Mouse (Mus musculus) small intestine, adult 2 months (tissue): Measurements from ENCODE around the gene Cbx4. TPM values are rescaled to one million over a fixed set of nuclear protein-coding genes. Genes with fewer than 3 reads are reported as not detected.

Source experiments
- H3K27ac ChIP-seq: fragments of 200-500 bp; 2 replicates; pipeline ENCODE4 v1.5.1; 2012; ENCODE audit warnings: low read depth, low read length, control low read depth, inconsistent platforms; ENCODE audit not compliant: insufficient read depth
- H3K27me3 ChIP-seq: fragments of 200-500 bp; 2 replicates; pipeline ENCODE4 v1.6.1; 2012; ENCODE audit warnings: mild to moderate bottlenecking, moderate library complexity, low read length, inconsistent platforms; ENCODE audit not compliant: control insufficient read depth, insufficient read depth
- H3K36me3 ChIP-seq: fragments of 200-500 bp; 2 replicates; pipeline ENCODE4 v1.6.1; 2012; ENCODE audit warnings: mild to moderate bottlenecking, low read length, control low read depth, inconsistent platforms; ENCODE audit not compliant: control insufficient read depth, insufficient read depth
- H3K4me1 ChIP-seq: fragments of 200-500 bp; 2 replicates; pipeline ENCODE4 v1.6.1; 2012; ENCODE audit warnings: low read length, inconsistent platforms, mixed read lengths; ENCODE audit not compliant: control insufficient read depth, insufficient read depth, insufficient read length
- H3K4me3 ChIP-seq: fragments of 200-500 bp; 2 replicates; pipeline ENCODE4 v1.5.1; 2012; ENCODE audit warnings: low read depth, mild to moderate bottlenecking, control low read depth, inconsistent platforms, low read length, moderate library complexity
- CTCF ChIP-seq: fragments of 200-500 bp; IDR thresholded peaks from 2 replicates; pipeline ENCODE4 v1.5.1; 2012; ENCODE audit warnings: low read depth, mild to moderate bottlenecking, control low read depth, inconsistent platforms, low read length, moderate library complexity, mixed read lengths; ENCODE audit not compliant: insufficient replicate concordance, insufficient read length; ENCODE audit errors: extremely low read depth
- POLR2A ChIP-seq: fragments of 200-500 bp; IDR thresholded peaks from 2 replicates; pipeline ENCODE4 v1.6.1; 2012; ENCODE audit warnings: low read depth, mild to moderate bottlenecking, control low read depth, inconsistent platforms, low read length, moderate library complexity
- WGBS: fragments of 180-500 bp; shearing (Covaris S2); methylation state at CpG from one replicate; pipeline ENCODE4 v1.1.7; 2018; 5-methylcytosine and 5-hydroxymethylcytosine counted together
- polyA plus RNA-seq: library from polyadenylated mRNA; depleted of rRNA; stranded (reverse); fragments of >200 nt; gene quantifications from 2 replicates; pipeline ENCODE4 v1.2.3, GENCODE M21; 2012

Cbx4 gene
- polyA plus RNA-seq, 1 experiment: 7.6 TPM

DNA sequence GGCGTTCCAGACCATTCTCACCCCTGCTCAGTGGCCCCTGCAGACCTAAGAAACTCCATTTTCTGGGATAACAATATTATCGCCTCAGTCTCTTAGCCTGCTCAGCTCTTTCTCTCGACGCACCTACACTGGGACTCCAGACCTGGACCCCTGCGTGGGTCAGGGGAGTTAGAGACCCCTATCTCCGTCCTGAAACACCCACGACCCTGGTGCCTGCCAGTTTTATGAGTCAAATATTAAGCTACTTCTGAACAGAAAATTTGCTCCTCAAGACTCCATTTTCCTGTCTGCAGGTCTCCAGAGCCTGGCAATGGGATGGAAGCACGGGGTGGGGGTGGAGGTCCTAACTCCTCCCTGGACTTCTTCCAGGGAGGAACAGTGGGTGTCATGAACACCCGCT lies 28.7 kb downstream of the Cbx4 start:
- 12% methylated on average over 9 of the region's 9 CpGs for WGBS
- peaks cover 45% of the 10 kb centered on the region for H3K27me3 ChIP-seq
- H3K36me3 ChIP-seq: no peaks in the 10 kb centered on the region
- TF ChIP-seq POLR2A (no peak), CTCF (no peak)
- H3K4me3 ChIP-seq: peak overlapping the region; percentile 71
- peaks cover 29% of the 10 kb centered on the region for H3K4me1 ChIP-seq
- H3K27ac ChIP-seq: peak overlapping the region; percentile 37; the same call in 1 of the 2 replicates

DNA sequence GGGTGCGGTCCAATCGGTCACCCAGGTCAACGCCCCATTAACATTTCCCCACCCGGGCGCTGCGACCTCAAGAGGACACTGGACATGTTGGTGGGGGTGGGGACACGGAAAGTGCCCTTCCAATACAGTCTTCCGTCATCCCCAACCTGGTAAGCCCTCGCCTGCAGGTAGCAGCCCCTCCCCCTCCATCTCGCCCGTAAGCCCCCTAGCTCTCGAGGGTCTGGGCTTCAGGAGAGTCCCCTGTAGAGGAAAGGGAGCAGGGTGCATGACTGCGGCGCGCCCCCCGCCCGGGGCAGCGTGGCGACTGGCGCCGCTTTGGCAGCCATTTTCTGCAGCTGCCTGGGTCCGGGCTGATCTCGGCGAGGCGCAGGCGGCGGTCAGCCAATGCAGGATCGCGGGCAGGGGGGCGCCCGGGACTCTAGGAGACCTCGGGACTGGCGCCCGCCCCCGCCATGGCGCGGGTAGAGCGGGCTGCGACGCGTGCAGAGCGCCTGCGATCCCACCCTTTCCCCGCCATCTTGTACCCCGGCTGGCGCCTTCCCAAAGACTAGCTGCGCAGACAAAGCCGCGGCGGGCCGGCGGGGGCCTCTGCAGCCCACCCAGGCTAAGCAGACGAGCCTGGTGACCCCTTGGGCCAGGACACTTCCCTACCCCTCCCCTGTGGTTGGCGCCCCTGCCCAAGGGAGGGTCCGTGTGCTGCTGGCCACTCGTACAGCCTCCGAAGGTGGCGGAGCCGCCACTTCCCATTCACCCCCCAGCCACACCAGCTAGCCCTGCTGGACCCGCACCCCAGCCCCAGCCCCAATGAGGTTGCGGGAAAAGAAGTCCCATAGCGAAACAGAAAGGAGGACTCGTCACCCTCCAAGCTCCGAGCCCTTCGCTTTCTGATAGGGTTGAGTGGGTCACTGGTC lies 29.5 kb downstream of the Cbx4 start:
- H3K4me1 ChIP-seq: peaks cover 35% of the 10 kb centered on the region
- peak overlapping the region; percentile 37 for H3K27ac ChIP-seq
- H3K36me3 ChIP-seq: no peaks in the 10 kb centered on the region
- H3K27me3 ChIP-seq: peaks cover 47% of the 10 kb centered on the region
- 1% methylated on average over 65 of the region's 65 CpGs for WGBS
- TF ChIP-seq CTCF: no peak
- TF ChIP-seq POLR2A: peak; percentile 41; the same call in 1 of the 2 replicates
- peak overlapping the region; percentile 71 for H3K4me3 ChIP-seq

DNA sequence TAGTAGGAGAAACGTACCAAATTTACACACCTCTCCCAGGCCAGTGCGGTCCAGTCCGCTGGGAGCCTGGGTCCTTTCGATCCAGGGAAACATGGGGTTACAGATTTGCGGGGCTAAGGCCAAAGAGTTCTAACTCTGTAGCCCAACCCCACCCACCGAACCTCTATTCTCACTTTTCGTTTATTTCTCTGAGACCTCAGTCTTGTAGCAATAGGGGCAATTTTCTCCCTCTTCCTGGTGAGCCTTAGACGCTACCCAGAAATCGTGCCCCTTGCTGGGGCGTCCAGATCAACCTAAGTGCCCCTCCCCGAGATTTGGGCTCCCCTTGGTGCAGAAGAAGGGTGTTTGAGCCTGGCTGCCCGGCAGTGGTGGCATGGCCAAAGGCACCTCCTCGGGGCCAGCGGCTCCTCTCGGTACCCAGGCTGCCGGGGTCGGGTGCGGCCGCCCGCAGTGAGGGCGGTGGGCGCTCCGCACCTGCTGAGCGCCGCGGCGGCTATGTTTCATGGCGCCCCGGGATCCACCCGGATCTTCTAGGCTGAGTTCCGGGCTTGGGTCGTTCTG lies 30.4 kb downstream of the Cbx4 start:
- Histone ChIP-seq H3K36me3 (no peaks in the 10 kb centered on the region), H3K27ac (no peak overlapping the region), H3K4me1 (peaks cover 38% of the 10 kb centered on the region), H3K4me3 (peak overlapping the region; percentile 71), H3K27me3 (peaks cover 47% of the 10 kb centered on the region)
- TF ChIP-seq POLR2A (no peak), CTCF (no peak)
- WGBS: 2% methylated on average over 32 of the region's 32 CpGs

DNA sequence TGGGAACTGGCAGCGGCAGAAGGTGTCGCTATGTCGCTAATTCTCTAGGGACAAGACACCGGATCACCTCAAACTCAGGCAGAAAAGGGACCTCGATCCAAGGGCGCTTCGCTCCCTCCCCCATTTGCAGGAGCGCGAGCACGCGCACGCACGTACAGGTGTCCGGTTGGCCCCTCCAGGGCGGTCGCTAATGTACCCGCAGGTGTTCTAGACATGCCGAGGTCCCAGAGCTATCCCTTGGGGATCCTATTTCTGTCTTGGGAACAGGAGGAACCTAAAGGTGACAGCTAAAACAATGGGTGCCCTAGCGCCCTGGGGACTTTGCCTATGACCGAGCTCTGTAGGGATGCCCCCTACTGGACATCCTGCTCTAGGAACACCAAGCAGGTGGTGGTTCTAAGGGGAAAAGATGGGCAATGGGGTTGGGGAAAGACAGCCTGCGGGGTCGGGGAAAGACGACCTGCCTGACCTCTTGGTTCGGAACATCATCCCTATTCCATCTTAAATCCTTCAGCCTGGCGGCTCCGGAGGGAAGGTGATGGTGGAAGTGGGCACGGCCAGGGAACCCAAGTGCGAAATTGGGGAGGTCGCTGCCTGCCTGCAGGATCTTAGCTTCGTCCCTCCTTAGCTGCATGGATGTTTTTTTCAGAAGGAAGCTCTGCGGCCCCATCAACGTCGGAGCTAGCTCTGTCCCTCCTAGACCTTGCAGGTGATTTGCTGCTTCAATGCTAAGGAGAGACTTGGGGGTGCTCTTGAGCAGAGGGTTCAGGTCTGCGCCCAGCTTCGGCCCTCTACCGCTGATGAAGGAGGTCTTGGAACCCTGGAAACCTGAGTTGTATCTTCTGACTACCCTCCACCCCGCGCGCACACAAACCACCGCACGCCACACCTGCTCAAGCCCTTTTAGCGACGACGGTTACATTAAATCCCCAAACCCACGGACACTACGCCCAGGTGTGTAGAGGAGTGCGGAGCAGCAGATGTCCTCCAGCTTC lies 31.4 kb downstream of the Cbx4 start:
- H3K4me3 ChIP-seq: peak overlapping the region; percentile 71

DNA sequence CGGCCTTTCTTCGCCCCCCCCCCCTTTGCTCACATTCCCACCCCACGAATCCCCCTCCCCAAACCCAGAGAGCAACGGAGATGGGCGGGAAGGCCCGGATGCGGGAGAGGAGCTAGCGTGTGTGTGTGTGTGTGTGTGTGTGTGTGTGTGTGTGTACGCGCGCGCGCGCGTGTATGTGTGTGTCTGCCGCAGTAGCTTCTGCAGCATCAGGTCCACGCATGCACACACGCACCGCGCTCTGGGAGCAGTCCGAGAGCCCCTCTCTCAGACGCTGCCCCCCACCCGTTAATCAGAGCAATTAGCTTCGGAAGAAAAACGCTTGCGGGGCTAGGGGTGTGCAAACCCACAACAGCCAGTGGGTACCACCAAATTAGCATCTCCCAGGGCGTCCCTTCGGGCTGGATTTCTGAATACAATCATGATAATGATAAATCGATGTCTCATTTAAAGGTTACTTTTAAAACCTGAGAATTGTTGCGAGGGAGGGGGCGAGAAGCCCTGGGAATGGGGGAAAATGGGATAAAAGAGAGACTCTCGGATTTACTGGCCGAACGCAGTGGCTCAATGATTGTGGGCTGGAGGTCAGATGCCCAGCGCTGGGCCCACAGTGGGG lies 32.2 kb downstream of the Cbx4 start:
- H3K4me3 ChIP-seq: peak overlapping the region; percentile 64
- peaks cover 50% of the 10 kb centered on the region for H3K4me1 ChIP-seq
- no peaks in the 10 kb centered on the region for H3K36me3 ChIP-seq
- TF ChIP-seq CTCF: no peak
- TF ChIP-seq POLR2A: no peak
- 2% methylated on average over 33 of the region's 35 CpGs for WGBS
- no peak overlapping the region for H3K27ac ChIP-seq
- H3K27me3 ChIP-seq: peaks cover 51% of the 10 kb centered on the region

More for the DNA sequence above, 31.4 kb downstream of the Cbx4 start:
- Histone ChIP-seq H3K27me3 (peaks cover 51% of the 10 kb centered on the region), H3K36me3 (no peaks in the 10 kb centered on the region), H3K27ac (no peak overlapping the region), H3K4me1 (peaks cover 48% of the 10 kb centered on the region)
- TF ChIP-seq POLR2A (no peak), CTCF (peak; percentile 73; the same call in 1 of the 2 replicates)
- 4% methylated on average over 47 of the region's 47 CpGs for WGBS

DNA sequence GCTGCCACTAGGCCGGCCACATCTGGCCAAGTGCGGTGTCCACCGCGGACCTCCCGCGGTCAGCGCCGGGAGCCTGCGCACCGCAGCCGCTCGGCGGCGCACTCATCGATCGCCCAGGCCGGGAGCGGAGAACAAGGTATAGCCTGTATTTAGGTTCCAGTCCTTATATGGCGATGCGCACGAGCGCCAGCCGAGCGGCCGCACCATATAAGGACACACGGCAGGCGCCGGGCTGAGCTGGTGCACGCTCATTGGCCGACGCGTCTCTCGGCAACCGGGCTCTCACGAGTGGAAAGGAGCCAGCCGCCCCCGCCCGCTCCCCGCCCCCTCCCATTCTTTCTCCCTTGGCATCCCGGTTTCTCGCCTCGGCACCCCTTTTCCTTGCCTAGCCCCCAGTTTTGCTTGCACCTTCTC lies 32.8 kb downstream of the Cbx4 start:
- peaks cover 44% of the 10 kb centered on the region for H3K4me1 ChIP-seq
- WGBS: 1% methylated on average over 42 of the region's 42 CpGs
- TF ChIP-seq POLR2A (no peak; the same call in 1 of the 2 replicates), CTCF (0 out of 2 replicates have a peak, but pooled peaks have one; percentile 13)
- H3K27me3 ChIP-seq: peaks cover 51% of the 10 kb centered on the region
- peak overlapping the region; percentile 89 for H3K27ac ChIP-seq
- H3K36me3 ChIP-seq: no peaks in the 10 kb centered on the region
- peak overlapping the region; percentile 64 for H3K4me3 ChIP-seq
